Mouse (Mus musculus): Measurements from ENCODE around the gene Lmtk3. TPM values are rescaled to one million over a fixed set of nuclear protein-coding genes. Genes with fewer than 3 reads are reported as not detected.

The Lmtk3 gene
- polyA plus RNA-seq, 1 experiment, result 5.7 TPM

DNA sequence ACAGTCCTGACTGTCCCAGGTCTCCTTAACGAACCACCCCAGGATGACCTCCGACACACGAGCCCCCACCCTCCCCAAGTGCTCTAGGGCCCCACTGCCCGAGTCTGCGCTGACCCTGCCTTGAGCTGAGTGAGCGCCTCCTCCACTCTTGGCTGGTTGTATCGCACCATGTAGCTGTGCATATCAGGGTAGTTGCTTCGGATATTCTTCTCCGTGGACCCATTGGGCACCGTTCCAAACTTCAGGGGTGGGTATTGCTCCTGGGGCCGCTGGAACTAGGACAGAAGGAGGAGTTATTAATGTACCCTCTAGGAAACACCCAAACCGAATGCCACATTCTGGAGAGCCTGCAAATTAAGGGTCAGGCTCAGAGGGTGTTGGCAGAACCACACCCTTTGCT lies 69.6 kb downstream of the Lmtk3 start:
- 75% methylated on average over 12 of the region's 12 CpGs for WGBS
- Histone ChIP-seq H3K36me3 (ENCODE audit: control insufficient read depth, insufficient read depth, low read length) (no peaks in the 10 kb centered on the region), H3K4me1 (ENCODE audit: control insufficient read depth, insufficient read depth, low read length) (no peaks in the 10 kb centered on the region), H3K27ac (ENCODE audit: insufficient read depth, low read depth, low read length) (no peak overlapping the region), H3K4me3 (ENCODE audit: insufficient read depth, low read depth, low read length) (no peak overlapping the region), H3K27me3 (replicated peaks; ENCODE audit: control insufficient read depth, insufficient read depth, low read length) (no peaks in the 10 kb centered on the region)
- no peak for TF ChIP-seq CTCF (conservative IDR thresholded peaks at IDR 0.05; ENCODE audit: insufficient read depth, insufficient read length, low read depth, low read length)
- TF ChIP-seq POLR2A (IDR thresholded peaks at IDR 0.05; ENCODE audit: low read depth, low read length), result no peak
- no peak for DNase-seq

Other genes starting within 250 kb of the Lmtk3 start
- 43.9 and 48.3 TPM in 2 replicates for gene Hsd17b14, start 228.8 kb upstream of the Lmtk3 start, polyA plus RNA-seq (2012; rRNA removed)
- 185 and 188 TPM in 2 replicates for gene Bcat2, start 213.6 kb upstream of the Lmtk3 start, polyA plus RNA-seq (2012; rRNA removed)
- gene Fgf21, start 168.2 kb upstream of the Lmtk3 start, polyA plus RNA-seq (2012; rRNA removed), result not detected in 2 replicates
- 0.05 and 0.11 TPM in 2 replicates for gene Fut1, start 166.4 kb upstream of the Lmtk3 start, polyA plus RNA-seq (2012; rRNA removed)
- 0.29 and 0.34 TPM in 2 replicates for gene Izumo1, start 161.9 kb upstream of the Lmtk3 start, polyA plus RNA-seq (2012; rRNA removed)
- gene Rasip1, start 156.2 kb upstream of the Lmtk3 start, polyA plus RNA-seq (2012; rRNA removed), result 19.9 and 20.4 TPM in 2 replicates
- 2.1 and 2.5 TPM in 2 replicates for gene Mamstr, start 143.8 kb upstream of the Lmtk3 start, polyA plus RNA-seq (2012; rRNA removed)
- not detected in 2 replicates for gene Fut2, start 117.3 kb upstream of the Lmtk3 start, polyA plus RNA-seq (2012; rRNA removed)
- gene Ntn5, start 99.7 kb upstream of the Lmtk3 start, polyA plus RNA-seq (2012; rRNA removed), result 0.09 TPM in 1 of 2 replicates, not detected in the other
- 0.22 and 0.23 TPM in 2 replicates for gene Sec1, start 89.3 kb upstream of the Lmtk3 start, polyA plus RNA-seq (2012; rRNA removed)
- 8.1 and 8.3 TPM in 2 replicates for gene Car11, start 83.9 kb upstream of the Lmtk3 start, polyA plus RNA-seq (2012; rRNA removed)
- 106 and 116 TPM in 2 replicates for gene Dbp, start 78.7 kb upstream of the Lmtk3 start, polyA plus RNA-seq (2012; rRNA removed)
- gene Rpl18, start 68.3 kb upstream of the Lmtk3 start, polyA plus RNA-seq (2012; rRNA removed), result 955 and 1,014 TPM in 2 replicates
- 57.2 and 68.3 TPM in 2 replicates for gene Sphk2, start 65.7 kb upstream of the Lmtk3 start, polyA plus RNA-seq (2012; rRNA removed)
- gene Fam83e, start 62.5 kb upstream of the Lmtk3 start, polyA plus RNA-seq (2012; rRNA removed), result 0.19 and 0.35 TPM in 2 replicates
- 0.15 and 0.28 TPM in 2 replicates for gene Spaca4, start 57.9 kb upstream of the Lmtk3 start, polyA plus RNA-seq (2012; rRNA removed)
- gene Sult2b1, start 931 bp downstream of the Lmtk3 start, polyA plus RNA-seq (2012; rRNA removed), result 4.2 and 6.1 TPM in 2 replicates
- 43.3 and 44.7 TPM in 2 replicates for gene Cyth2, start 30.8 kb downstream of the Lmtk3 start, polyA plus RNA-seq (2012; rRNA removed)
- 0.28 and 0.31 TPM in 2 replicates for gene Kcnj14, start 41.0 kb downstream of the Lmtk3 start, polyA plus RNA-seq (2012; rRNA removed)
- gene Grwd1, start 47.2 kb downstream of the Lmtk3 start, polyA plus RNA-seq (2012; rRNA removed), result 12.3 and 12.9 TPM in 2 replicates
- gene Kdelr1, start 89.0 kb downstream of the Lmtk3 start, polyA plus RNA-seq (2012; rRNA removed), result 331 and 358 TPM in 2 replicates
- 0.45 and 0.50 TPM in 2 replicates for gene Grin2d, start 94.6 kb downstream of the Lmtk3 start, polyA plus RNA-seq (2012; rRNA removed)
- 0.19 and 0.50 TPM in 2 replicates for gene Syngr4, start 113.0 kb downstream of the Lmtk3 start, polyA plus RNA-seq (2012; rRNA removed)
- gene Tmem143, start 113.2 kb downstream of the Lmtk3 start, polyA plus RNA-seq (2012; rRNA removed), result 123 and 143 TPM in 2 replicates
- gene Emp3, start 137.7 kb downstream of the Lmtk3 start, polyA plus RNA-seq (2012; rRNA removed), result 62.1 and 65.4 TPM in 2 replicates
- gene Ccdc114, start 140.3 kb downstream of the Lmtk3 start, polyA plus RNA-seq (2012; rRNA removed), result 8.6 and 8.9 TPM in 2 replicates
- 13.2 and 21.1 TPM in 2 replicates for gene Abcc6, start 246.6 kb downstream of the Lmtk3 start, polyA plus RNA-seq (2012; rRNA removed)
- gene Nomo1, start 250.0 kb downstream of the Lmtk3 start, polyA plus RNA-seq (2012; rRNA removed), result 36.4 and 36.8 TPM in 2 replicates